Mouse (Mus musculus): ENCODE measurements around the gene Bhlhe23.
A peak's percentile ranks its signal among the peaks of the same experiment; 100 is the strongest.

Bhlhe23 gene

DNA sequence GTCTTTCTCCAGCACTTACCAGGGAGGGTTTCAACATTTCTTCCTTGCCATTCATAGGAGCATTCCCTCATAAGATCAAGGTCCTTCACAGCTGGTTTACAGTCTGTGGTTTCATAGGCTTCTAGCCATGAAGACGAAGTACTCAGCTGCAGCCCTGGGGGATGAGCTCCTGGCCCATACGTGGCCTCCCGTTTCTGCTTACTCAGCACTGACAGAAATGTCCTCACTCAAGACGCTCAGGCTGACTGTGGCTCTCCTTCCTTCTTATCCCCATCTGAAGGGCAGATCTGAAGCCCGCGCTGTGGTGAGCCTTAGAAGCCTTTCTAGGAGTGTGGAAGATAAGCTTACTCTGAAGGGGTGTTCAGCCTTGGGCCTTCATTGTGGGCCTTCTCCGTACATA lies 11.0 kb downstream of the Bhlhe23 start:
- DNase-seq: no peak

- DNase-seq: no peak
Measured at GRCm38 (mm10) chr2:180764986-180765385, 11.7 kb downstream of the Bhlhe23 start.

DNA sequence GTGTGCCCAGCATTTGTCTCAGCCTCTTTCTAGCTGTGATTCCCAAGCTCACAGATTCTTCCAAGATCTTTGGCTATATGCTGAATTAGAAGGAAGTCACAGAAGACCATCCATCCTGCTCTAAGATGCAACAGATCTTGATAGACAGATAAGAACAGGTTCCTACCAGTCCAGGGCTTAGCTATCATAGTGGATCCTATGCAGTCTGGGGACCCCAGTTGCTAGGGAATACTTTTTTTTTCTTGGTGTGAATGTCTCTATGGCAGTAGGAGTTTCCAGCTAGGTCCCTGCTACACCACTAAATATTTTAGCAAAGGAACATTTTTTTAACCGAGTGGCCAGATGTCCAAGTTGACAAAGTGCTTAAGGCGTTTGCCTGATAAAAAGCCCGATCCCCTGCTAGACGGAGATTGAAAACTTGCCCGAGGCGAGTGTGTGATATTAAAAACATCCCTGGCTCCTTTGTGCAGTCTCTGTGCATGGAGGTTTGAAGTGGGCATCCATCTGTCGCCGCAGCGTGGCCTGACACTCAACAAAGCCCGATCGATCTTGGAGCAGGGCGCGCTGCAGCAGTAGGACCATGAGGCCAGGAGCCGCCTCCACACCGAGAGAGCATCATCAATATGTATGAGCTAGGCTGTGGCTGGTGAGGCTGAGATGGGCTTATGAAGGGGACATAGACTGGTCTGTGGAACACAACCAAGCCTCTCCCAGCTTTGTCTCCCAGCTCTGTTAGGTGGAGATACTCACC lies 18.0 kb downstream of the Bhlhe23 start:
- no peak for DNase-seq

DNA sequence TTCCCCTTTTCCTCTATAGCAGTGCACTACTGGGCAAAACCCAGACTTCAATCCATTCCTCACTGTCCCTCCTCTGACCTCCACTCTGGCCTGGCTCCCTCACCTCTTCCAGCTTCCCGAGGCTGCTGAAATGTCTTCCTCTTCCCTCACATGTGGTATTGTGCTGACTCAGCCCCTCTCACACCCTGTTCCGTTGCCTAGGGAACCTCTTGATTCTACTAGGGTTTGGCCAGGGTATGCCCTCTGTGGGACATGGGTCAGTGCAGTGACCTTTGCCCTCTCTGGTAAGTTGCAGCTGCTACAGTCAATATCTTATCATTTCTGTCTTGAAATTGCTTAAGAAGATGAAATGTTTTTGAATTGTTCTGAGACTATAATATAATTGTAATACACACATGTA lies 19.9 kb downstream of the Bhlhe23 start:
- no peak for DNase-seq

DNA sequence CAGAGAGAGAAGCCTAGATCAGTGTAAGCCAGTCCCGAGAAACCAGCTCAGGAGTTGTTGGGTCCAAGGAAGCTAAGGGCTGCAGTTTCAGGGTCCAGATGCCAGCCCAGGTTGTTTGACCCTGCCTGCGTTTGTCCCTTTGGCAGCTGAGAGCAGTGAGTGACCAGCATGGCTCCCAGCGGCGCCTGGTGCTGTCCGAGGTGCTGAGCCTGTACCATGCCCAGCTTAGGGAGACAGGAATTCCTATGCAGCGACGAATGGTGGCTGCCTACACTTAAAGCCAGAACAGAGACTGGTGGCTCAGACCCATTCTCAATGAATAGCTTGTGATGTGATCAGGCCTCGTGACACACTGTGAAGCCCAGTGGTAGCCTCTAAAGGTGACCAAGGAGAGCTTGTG lies 20.8 kb downstream of the Bhlhe23 start:
- no peak for DNase-seq

- no peak for DNase-seq
Measured at GRCm38 (mm10) chr2:180754976-180755688, 21.6 kb downstream of the Bhlhe23 start.

DNA sequence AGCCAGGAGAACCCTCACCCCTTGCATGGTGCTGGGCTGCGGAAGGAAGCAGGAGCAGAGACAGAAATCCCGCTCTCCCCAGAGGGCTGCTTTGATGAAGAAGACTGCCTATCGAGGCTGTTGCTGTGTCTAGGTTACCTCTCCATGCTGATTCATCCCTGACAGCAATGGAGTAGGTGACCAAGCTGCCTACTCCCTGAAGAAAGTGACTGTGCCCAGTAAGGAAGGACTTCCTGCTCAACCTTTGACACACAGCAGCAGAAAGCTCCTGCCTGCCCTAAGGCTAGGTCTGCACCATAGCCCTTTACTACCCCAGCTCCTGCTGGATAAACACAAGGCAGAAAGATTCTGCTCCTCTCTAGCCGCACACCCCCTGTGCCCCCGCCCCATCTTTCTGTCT lies 27.8 kb downstream of the Bhlhe23 start:
- DNase-seq: no peak

- no peak for DNase-seq
Measured at GRCm38 (mm10) chr2:180746569-180747192, 30.0 kb downstream of the Bhlhe23 start.

DNA sequence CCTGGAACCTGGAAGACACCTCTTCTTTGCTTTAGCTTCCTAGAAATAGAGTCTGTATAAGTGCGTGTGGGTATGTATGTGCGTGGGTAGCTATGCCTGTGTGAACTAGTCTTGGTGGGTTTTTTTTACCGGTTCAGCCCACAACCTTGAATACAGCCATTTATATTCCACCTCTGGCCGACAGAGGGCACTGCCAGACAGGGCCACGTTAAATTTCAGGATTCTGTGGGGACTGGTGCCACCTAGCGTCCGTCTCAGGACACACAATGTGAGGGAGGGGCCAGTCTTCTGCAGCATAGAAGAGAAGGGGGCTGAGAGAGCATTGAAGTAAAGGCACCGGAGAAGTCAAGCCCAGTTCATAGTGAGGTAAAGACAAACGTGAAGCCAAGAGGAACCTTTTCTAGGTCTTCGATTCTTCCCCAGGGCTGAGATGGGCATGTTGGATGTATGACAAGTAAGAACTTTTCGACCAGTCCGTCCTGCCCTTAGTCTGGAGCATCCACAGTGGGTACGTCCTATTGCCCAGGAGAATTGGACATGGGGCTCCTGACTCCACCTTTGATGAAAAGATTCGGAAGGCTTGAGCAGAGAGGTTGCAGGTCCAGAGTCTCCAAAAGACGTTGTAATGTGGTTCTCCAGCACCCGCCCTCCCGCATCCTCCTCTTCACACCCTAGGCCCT lies 31.3 kb downstream of the Bhlhe23 start:
- peak; percentile 96 for DNase-seq

DNA sequence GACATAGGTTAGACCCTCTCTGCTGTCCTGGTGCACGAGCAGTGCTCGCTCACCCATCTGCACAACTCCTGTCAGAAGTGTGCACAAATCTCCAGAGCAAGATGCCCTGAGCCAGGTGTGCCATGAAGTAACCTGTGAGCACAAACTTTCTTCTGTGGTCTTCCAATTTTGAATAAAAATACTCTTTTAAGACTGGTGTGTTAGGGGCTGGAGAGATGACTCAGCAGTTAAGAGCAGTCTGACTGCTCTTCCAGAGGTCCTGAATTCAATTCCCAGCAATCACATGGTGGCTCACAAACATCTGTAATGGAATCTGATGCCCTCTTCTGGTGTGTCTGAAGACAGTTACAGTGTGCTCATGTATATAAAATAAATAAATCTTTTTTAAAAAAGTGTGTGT lies 33.4 kb downstream of the Bhlhe23 start:
- DNase-seq: no peak

- DNase-seq: no peak
Measured at GRCm38 (mm10) chr2:180742820-180743219, 33.9 kb downstream of the Bhlhe23 start.

DNA sequence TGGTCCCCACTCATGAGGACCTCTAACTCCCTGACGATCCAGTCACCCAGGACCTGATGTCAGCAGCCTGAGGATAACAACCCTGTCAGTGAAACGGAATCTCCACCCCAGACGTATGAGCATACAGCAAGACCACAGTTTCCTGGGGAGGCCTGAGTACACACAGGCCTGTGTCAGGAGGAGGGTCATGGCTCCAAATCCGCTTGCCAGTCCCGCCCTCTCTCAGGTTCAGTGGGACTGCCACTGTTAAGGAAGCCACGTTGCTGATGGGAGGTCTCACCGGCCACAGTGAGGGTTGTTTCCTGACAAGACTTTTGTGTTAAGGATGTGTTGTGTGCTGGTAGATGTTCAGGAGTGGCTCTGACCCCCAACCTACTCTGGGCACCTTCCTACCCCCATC lies 35.3 kb downstream of the Bhlhe23 start:
- DNase-seq: peak; percentile 69

DNA sequence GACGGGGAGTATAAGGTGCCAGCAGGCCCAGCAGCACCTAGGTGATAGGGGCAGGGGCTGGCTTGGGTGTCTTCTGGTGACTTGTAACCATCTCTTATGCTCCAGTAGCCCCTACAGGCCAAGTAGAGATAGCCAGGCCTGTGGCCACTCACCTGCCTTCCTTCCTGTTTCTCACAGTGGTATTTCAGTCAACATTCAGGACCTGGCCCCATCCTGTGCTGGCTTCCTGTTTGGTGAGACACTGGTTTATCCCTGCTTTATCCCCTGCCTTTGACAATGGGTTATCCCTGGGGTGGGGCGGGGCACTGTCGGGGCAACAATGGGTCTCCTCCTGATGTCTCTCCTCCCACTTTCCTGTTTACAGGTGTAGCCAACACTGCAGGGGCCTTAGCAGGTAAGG lies 36.4 kb downstream of the Bhlhe23 start:
- DNase-seq: no peak

DNA sequence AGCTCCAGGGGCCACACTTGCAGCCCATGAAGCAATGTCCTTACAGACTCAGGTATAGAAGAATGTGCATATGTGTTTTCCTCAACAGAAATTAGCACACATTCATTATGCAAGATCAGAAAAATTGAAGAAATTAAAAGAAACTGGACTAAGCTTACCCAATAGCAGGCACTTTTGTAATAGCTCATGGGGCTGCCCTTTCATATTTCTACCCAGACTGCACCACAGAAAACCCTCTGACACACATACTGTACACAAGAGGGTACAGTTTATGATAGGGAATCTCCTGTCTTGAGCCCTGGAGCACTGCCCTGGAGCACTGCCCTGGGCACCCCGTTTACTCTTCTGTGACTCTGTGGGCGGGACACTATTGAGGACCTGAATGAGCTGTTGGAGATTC lies 38.7 kb downstream of the Bhlhe23 start:
- no peak for DNase-seq

- DNase-seq: no peak
Measured at GRCm38 (mm10) chr2:180735232-180735631, 41.5 kb downstream of the Bhlhe23 start.

GRCm38 (mm10) chr2:180731984-180732383 lies 44.7 kb downstream of the Bhlhe23 start:
- peak; percentile 82 for DNase-seq

- DNase-seq: peak; percentile 83
Measured at GRCm38 (mm10) chr2:180731036-180731435, 45.7 kb downstream of the Bhlhe23 start.

DNA sequence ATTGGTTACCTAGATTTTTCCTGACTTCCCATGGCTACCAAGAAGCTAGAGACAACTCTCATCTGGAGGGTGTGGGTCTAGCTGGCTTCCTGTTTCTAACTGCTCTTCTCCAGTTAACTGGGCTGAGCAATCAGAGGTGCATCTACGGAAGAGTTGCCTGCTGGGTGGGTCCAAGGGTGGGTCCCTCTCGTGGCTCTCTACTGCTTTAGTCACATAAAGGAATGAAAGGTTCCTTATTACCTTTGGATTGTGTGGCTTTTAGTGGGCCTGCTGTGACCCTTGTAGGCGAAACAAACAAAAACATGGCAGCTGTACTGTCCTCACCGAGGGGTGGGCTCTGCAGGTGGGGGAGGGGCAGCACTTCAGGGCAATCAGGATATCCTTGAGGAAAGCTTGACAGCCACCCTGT lies 49.1 kb downstream of the Bhlhe23 start:
- peak; percentile 82 for DNase-seq

DNA sequence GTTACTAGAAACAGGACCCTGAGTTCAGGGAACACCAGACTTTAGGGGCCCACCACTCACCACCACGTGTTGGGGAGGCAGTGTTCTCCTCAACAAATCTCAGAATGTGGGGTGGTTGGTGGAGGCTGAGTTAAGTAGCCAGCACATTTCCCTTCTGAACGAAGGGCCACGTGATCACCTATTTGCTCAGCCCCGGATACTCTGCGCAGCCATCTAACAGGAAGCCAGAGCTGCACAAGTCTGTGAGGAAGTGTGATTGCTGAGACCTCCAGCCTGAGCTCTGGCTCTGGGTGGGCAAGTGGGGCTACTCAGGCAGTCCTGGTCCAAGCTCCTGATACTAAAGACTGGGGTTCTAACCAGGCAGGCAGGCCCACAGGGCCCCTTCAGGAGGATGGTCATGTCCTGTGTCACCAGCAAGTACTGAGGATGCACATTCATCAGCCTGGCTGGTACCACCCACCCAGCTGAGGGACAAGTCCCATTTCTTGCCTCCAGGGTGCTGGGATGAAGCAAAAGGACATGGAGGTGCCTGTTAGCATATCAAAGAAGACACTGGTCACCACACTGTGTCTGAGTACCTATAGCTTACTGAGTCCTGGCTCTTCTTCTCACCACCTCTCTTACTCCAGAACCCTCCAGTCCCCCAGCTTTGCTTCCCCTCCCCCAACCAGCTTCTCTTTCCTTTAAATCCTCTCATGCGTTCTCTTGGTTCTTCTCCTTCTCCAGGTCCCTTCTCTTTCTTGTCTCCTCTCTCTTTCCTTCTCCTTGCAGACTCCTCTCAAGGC lies 49.9 kb downstream of the Bhlhe23 start:
- DNase-seq: peak; percentile 97

- peak; percentile 82 for DNase-seq
Measured at GRCm38 (mm10) chr2:180725856-180726629, 50.7 kb downstream of the Bhlhe23 start.

GRCm38 (mm10) chr2:180725414-180725778 lies 51.3 kb downstream of the Bhlhe23 start:
- DNase-seq: no peak
